Mouse (Mus musculus) CD4-positive, CD25-positive, alpha-beta regulatory T cell, adult 4 months (primary cell): ENCODE measurements around the gene Cldn13. TPM values are rescaled to one million over a fixed set of nuclear protein-coding genes. Genes with fewer than 3 reads are reported as not detected.
A peak's percentile ranks its signal among the peaks of the same experiment; 100 is the strongest.

Experiments used
- ATAC-seq: one replicate; pipeline ENCODE4 v1.8.0; 2017
- polyA plus RNA-seq, 2 experiments: library from polyadenylated mRNA; unstranded; fragments of 100-300 nt; shearing (Covaris generic); gene quantifications; one replicate each; pipeline ENCODE4 v1.2.1; 2017

The Cldn13 gene
- polyA plus RNA-seq, 2 experiments from 2014 or later: not detected

GRCm38 (mm10) chr5:134933281-134933680, 18.0 kb upstream of the Cldn13 start:
- ATAC-seq: peak; percentile 76

DNA sequence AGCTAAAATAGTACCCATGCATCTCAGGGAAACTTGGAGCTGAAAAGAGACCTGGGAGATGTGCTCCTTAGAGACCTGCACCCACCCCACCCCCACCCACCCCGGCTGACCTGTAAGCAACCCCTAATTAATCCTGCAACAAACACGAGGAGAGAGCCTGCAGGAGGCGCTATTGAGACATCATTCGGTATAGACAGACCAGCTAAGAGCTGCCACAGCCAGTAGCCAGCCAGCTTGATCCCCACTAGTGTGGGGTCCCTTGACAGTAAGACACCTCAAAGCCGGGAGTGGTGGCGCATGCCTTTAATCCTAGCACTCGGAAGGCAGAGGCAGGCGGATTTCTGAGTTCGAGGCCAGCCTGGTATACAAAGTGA, 17.6 kb upstream of the Cldn13 start:
- ATAC-seq: peak; percentile 23

GRCm38 (mm10) chr5:134932179-134932902, 17.0 kb upstream of the Cldn13 start, which contains the start of gene Mettl27:
Mettl27 (plus strand) TSS chr5:134932368.
- ATAC-seq: peak; percentile 92

- no peak for ATAC-seq
Measured at GRCm38 (mm10) chr5:134929988-134930387, 14.7 kb upstream of the Cldn13 start.

DNA sequence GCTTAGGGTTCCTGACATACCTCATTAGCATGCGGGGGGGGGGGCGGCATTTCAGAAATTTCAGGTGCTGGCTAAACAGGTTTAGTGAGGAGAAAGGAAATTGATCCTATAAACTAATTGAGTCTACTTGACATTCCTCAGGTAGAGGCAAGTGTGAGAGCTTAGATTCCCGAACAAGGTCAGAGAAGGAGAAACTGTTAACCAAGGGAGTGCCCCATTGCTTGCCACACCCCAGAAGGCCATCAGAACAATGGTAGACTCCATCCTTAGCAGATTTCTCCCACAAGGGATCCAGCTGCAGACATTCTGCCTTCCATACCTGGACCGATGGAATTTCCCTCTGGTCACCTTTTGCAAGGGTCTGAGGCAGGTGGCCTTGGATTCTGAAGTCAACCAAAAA, 11.4 kb upstream of the Cldn13 start:
- ATAC-seq: no peak

GRCm38 (mm10) chr5:134923141-134923540, 7.8 kb upstream of the Cldn13 start:
- ATAC-seq: no peak

DNA sequence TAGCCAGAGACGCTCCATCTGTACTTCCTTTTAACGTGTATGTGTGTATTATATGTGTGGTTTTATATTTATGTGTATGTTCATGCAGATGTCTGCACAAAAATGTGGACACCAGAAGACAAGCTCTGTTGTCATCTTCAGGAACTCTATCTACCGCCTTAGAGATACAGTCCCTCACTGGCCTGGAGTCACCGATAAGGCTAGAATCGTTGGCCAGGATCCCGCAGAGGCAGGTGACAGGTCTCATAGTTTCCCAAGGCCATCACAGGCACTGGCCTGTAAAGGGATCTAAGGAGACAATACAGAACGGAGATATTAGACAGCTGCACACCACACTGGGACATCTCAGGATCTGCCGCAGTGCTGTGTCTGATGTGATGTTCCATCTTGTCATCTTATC, 5.8 kb upstream of the Cldn13 start:
- no peak for ATAC-seq

DNA sequence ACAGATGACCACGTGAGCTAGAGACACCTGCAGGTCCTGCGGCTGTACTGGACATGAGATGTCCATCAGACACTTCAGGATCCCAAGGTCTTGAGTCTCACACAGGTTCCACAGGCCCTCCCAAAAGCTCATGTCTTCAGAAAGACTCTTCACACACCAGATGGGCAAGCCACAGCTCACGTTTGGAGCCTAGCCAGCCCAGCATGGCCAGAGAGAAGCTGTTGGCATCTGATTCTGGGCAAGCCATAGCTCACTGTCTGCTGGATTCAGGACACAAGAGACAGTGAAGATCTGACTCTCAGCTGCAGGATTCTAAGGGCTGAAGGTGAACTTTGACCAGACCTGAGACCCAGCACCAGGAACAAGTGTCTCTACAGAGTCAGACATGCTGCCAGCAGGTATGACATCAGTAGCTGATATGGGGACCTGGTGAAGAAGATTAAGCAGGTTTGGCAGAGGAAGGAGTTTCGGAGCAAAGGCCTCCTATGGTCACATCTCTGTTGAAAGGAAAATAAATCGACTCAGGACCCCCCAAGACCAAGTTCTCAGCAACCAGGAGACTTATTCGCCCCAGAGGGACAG, 4.9 kb upstream of the Cldn13 start:
- ATAC-seq: no peak

DNA sequence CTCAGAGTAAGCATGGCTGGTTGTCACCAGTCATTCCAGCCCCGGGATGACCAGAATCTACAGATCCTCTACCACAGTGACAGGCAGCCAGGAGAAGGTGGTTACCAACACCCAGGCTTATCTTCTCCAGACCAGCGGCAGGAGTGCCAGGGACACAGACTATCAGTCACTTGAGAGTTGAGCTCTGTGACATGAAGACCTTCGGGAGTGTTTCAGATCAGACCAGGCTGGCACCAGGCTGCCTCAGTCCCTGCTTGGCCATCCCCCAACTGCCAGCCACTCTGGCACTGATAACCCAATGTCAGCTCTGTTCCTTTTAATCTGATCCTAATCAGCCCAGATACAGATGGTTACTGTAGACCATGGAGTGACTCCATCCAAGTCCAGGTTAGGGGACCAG, 3.8 kb upstream of the Cldn13 start:
- no peak for ATAC-seq

GRCm38 (mm10) chr5:134918071-134918832, 2.9 kb upstream of the Cldn13 start:
- ATAC-seq: no peak

- no peak for ATAC-seq
Measured at GRCm38 (mm10) chr5:134914510-134914909, 816 bp downstream of the Cldn13 start.

DNA sequence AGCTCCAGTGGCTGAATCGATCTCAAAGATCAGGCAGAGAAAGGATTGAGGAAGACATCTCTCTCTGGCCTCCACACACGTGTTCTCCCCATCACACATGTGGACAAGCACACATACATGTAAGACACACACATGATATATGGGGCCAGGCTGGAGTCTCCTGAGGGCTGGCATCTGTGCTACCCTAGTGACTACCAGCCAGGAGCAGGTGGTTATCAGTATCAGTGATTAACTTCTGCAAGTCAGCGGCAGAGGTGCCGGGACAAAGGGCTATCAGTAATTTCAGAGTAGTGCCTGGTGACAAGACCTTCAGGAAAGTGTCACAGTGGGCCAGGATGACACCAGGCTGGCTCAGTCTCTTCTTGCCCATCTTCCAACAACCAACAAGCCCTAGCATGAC, 1.6 kb downstream of the Cldn13 start:
- ATAC-seq: no peak

- no peak for ATAC-seq
Measured at GRCm38 (mm10) chr5:134913352-134913751, 2.0 kb downstream of the Cldn13 start.

DNA sequence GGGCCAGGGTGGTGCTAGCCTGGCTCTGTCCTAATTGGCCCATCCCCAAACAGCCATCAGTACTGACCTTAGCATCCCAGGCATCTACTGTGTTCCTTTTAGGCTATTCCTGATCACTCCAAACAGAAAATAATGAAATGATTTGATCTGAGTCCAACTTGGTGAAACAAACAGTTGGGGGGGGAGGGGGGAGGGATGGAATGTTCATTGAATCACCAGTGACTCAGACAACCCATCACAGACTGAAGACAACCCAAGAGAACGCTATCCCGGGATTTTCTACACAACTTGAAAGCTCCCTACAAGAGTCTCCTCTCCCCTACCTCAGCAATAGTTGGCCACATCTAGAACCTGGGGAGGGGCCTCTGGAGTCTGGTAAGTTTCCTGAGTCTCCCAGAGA, 3.4 kb downstream of the Cldn13 start:
- no peak for ATAC-seq

- ATAC-seq: peak; percentile 72
Measured at GRCm38 (mm10) chr5:134907135-134907534, 8.2 kb downstream of the Cldn13 start.

DNA sequence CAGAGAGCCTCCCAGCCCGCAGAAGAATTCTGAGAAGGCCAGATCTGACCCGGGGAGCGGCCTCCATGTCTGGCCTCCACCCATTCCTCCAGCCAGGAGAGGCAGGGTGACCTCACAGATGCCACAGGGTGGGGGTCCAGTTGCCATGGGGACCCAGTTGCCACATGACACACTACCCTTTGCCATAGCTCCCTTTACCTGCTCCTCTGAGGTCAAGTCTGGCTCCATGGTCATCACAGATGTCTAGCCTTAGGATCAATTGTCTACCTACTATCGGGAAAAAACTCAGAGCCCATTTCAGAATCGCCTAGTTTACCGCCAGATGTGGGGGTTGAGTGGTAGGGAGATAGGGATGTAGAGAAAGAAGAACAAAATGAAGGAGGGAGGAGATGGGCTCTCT, 8.7 kb downstream of the Cldn13 start, which contains the start of gene Tmem270:
Gene Tmem270, minus strand, starts transcription at position 101 of the 400 bp plus-strand sequence.
- ATAC-seq: no peak

DNA sequence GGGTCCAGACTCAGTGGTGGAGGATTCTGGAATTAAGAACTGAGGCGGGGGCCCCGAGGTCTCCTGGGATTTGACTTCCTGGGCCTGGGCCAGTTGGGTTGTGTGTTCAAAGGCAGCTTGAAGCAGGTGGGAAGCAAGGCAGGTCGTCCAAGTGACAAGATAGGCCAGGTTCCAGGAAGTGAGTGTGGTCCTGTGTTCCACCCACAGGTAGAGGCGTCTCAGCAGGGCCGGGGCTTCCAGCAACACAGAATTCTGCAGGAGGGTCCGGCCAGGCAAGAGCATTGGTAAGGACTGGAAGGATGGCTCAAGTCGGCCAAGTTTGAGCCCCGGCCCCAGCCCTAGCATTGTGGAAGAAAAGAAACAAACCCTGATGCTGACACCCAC, 13.7 kb downstream of the Cldn13 start:
- no peak for ATAC-seq

GRCm38 (mm10) chr5:134901012-134901643, 14.2 kb downstream of the Cldn13 start:
- ATAC-seq: no peak

DNA sequence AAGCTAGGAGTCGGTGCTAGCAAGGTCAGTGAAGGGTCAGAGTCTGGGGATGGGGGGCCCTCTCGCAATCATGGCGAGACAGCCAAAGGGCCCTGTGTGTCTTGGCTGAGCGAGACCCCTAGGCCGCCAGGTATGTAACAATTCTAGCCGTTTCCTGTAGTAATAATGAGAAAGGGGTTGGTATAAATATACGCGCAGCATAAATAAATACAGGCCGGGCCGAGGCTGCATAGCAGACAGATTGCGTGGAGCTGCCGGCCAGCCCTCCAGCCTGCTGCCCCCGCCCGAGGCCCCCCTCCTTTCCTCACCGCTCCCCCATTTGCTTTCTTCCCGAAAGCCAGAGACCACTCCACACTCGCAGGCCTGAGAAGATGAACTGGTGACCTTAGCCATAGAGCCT, 17.7 kb downstream of the Cldn13 start:
- no peak for ATAC-seq

- ATAC-seq: no peak
Measured at GRCm38 (mm10) chr5:134896965-134897364, 18.4 kb downstream of the Cldn13 start.

GRCm38 (mm10) chr5:134895291-134895690, 20.0 kb downstream of the Cldn13 start:
- ATAC-seq: no peak

GRCm38 (mm10) chr5:134892717-134893116, 22.6 kb downstream of the Cldn13 start:
- no peak for ATAC-seq

GRCm38 (mm10) chr5:134891552-134891951, 23.8 kb downstream of the Cldn13 start:
- ATAC-seq: no peak
